Mouse (Mus musculus) thymus, adult 18-20 months (tissue): ENCODE results near the gene Apoa5.
"Not testable (repeated sequence)": the region's sequence is repeated elsewhere in the genome, so short reads cannot be mapped to it uniquely, and the experiment has no call there.

Source experiments
- DNase-seq, 2 experiments: peaks; one replicate each; pipeline ENCODE4 v3.0.0; 2022; ENCODE audit warnings: mixed read lengths in 2 of 2

Apoa5 gene

GRCm38 (mm10) chr9:46269125-46269524 is 692 bp downstream of the Apoa5 start:
- no peak for DNase-seq

- no peak for DNase-seq
These were observed 2.3 kb downstream of the Apoa5 start for GRCm38 (mm10) chr9:46270782-46271181.

GRCm38 (mm10) chr9:46272070-46272469 is 3.6 kb downstream of the Apoa5 start:
- peak in 1 of 2 experiments; percentile 28 for DNase-seq

- DNase-seq: peak; percentile 82 to 86
These were observed 4.4 kb downstream of the Apoa5 start, which contains the start of gene Zpr1 for GRCm38 (mm10) chr9:46272677-46273454. Gene Zpr1, plus strand, starts transcription at chr9:46273064.

GRCm38 (mm10) chr9:46274494-46274893 is 6.1 kb downstream of the Apoa5 start:
- DNase-seq: no peak

GRCm38 (mm10) chr9:46282631-46283436 is 14.4 kb downstream of the Apoa5 start, which contains the start of gene Bud13:
Gene Bud13, plus strand, starts transcription at chr9:46283008.
- peak; percentile 83 to 88 for DNase-seq

GRCm38 (mm10) chr9:46298381-46298780 is 29.9 kb downstream of the Apoa5 start:
- DNase-seq: no peak

GRCm38 (mm10) chr9:46302142-46302541 is 33.7 kb downstream of the Apoa5 start:
- DNase-seq: peak in 1 of 2 experiments; percentile 14

GRCm38 (mm10) chr9:46309121-46309520 is 40.7 kb downstream of the Apoa5 start:
- DNase-seq: no peak

GRCm38 (mm10) chr9:46314507-46314906 is 46.1 kb downstream of the Apoa5 start:
- DNase-seq: peak; percentile 35 to 38

- DNase-seq: no peak
These were observed 46.5 kb downstream of the Apoa5 start for GRCm38 (mm10) chr9:46314921-46315320.

GRCm38 (mm10) chr9:46315807-46316365 is 47.5 kb downstream of the Apoa5 start:
- DNase-seq: no peak

GRCm38 (mm10) chr9:46316388-46316787 is 48.0 kb downstream of the Apoa5 start:
- no peak for DNase-seq

GRCm38 (mm10) chr9:46316909-46317308 is 48.5 kb downstream of the Apoa5 start:
- DNase-seq: no peak

GRCm38 (mm10) chr9:46317957-46318356 is 49.5 kb downstream of the Apoa5 start:
- DNase-seq: no peak

- not testable (repeated sequence) for DNase-seq
These were observed 51.5 kb downstream of the Apoa5 start, which contains the start of gene 4931429L15Rik for GRCm38 (mm10) chr9:46319886-46320285. Gene 4931429L15Rik, minus strand, starts transcription at chr9:46319986.

GRCm38 (mm10) chr9:46320461-46320860 is 52.0 kb downstream of the Apoa5 start:
- no peak for DNase-seq
